Mouse (Mus musculus) limb, embryonic 14.5 days (tissue): ENCODE results near the gene S100a5. TPM values are rescaled to one million over a fixed set of nuclear protein-coding genes. Genes with fewer than 3 reads are reported as not detected.

Experiments used
- ATAC-seq: fragments of 200-750 bp; cut with Nextera tagmentation; 2 replicates; pipeline ENCODE4 v1.8.0; 2017; ENCODE audit warnings: low read depth, moderate number of reproducible peaks, moderate TSS enrichment; ENCODE audit not compliant: low FRiP score
- DNase-seq: peaks from one replicate; pipeline ENCODE4 v3.0.0-alpha.2; 2015; ENCODE audit warnings: low spot score
- H3K27ac ChIP-seq: fragments of 300-500 bp; sonication (generic); replicated peaks from 2 replicates; pipeline ENCODE4 v1.5.1; 2014; ENCODE audit warnings: low read depth, mild to moderate bottlenecking, low read length, moderate library complexity, mixed read lengths
- H3K27me3 ChIP-seq: fragments of 300-500 bp; sonication (generic); 2 replicates; pipeline ENCODE4 v1.6.1; 2014; ENCODE audit warnings: low read length, mixed read lengths; ENCODE audit not compliant: control insufficient read depth, insufficient read depth
- H3K36me3 ChIP-seq: fragments of 300-500 bp; sonication (generic); 2 replicates; pipeline ENCODE4 v1.6.1; 2014; ENCODE audit warnings: mild to moderate bottlenecking, low read length, moderate library complexity, mixed read lengths; ENCODE audit not compliant: control insufficient read depth, insufficient read depth
- H3K4me1 ChIP-seq: fragments of 300-500 bp; sonication (generic); 2 replicates; pipeline ENCODE4 v1.6.1; 2014; ENCODE audit warnings: antibody characterized with exemption, low read length, mixed read lengths; ENCODE audit not compliant: control insufficient read depth, insufficient read depth
- H3K4me2 ChIP-seq: fragments of 300-500 bp; sonication (generic); replicated peaks from 2 replicates; pipeline ENCODE4 v1.6.1; 2014; ENCODE audit warnings: low read depth, mild to moderate bottlenecking, low read length, moderate library complexity; ENCODE audit not compliant: severe bottlenecking
- H3K4me3 ChIP-seq: fragments of 300-500 bp; sonication (generic); replicated peaks from 2 replicates; pipeline ENCODE4 v1.5.1; 2014; ENCODE audit warnings: low read length
- H3K9ac ChIP-seq: fragments of 300-500 bp; sonication (generic); 2 replicates; pipeline ENCODE4 v1.6.1; 2014; ENCODE audit warnings: mild to moderate bottlenecking, low read depth, low read length, moderate library complexity; ENCODE audit not compliant: severe bottlenecking
- H3K9me3 ChIP-seq: fragments of 300-500 bp; sonication (generic); 2 replicates; pipeline ENCODE4 v1.6.1; 2016; ENCODE audit warnings: low read length; ENCODE audit not compliant: control insufficient read depth
- POLR2A ChIP-seq: fragments of 200-500 bp; IDR thresholded peaks from 2 replicates; pipeline ENCODE4 v1.8.0; 2012; ENCODE audit warnings: inconsistent platforms, mild to moderate bottlenecking, moderate library complexity, borderline replicate concordance; ENCODE audit not compliant: insufficient read depth, insufficient read length; ENCODE audit errors: extremely low read depth
- WGBS: fragments of 180-500 bp; shearing (Covaris S2); extraction: QIAGEN DNeasy Blood & Tissue Kit; methylation state at CpG from one replicate; pipeline ENCODE4 v1.1.7; 2014; 5-methylcytosine and 5-hydroxymethylcytosine counted together
- polyA plus RNA-seq, 2 experiments: library from polyadenylated mRNA; depleted of rRNA in 1 of 2; stranded (reverse) in 1 of 2; unstranded in 1 of 2; fragments of >200 nt; fragmentation: Nextera tagmentation in 1 of 2; extraction: Ambion mirVana in 1 of 2; gene quantifications; 2 replicates each; pipeline versions ENCODE4 v1.2.1 to v1.2.3; 2012 to 2014

Gene S100a5
- polyA plus RNA-seq, 2 experiments: not detected

GRCm38 (mm10) chr3:90600036-90600435, 8.3 kb upstream of the S100a5 start:
- whole genome bisulfite sequencing: 68% methylated on average over 6 of the region's 6 CpGs
- no peak for TF ChIP-seq POLR2A
- no peak overlapping the region for H3K9ac ChIP-seq
- DNase-seq (no peak), ATAC-seq (no peak)
- no peaks in the 10 kb centered on the region for H3K9me3 ChIP-seq
- H3K4me3 ChIP-seq: no peak overlapping the region
- H3K36me3 ChIP-seq: no peaks in the 10 kb centered on the region
- peaks cover 20% of the 10 kb centered on the region for H3K4me1 ChIP-seq
- no peak overlapping the region for H3K27ac ChIP-seq
- no peaks in the 10 kb centered on the region for H3K27me3 ChIP-seq
- H3K4me2 ChIP-seq: no peak overlapping the region

- H3K4me2 ChIP-seq: no peak overlapping the region
- H3K4me3 ChIP-seq: no peak overlapping the region
- peaks cover 25% of the 10 kb centered on the region for H3K4me1 ChIP-seq
- DNase-seq (no peak), ATAC-seq (no peak)
- H3K36me3 ChIP-seq: no peaks in the 10 kb centered on the region
- H3K27me3 ChIP-seq: no peaks in the 10 kb centered on the region
- H3K27ac ChIP-seq: no peak overlapping the region
- 74% methylated on average over 8 of the region's 8 CpGs for WGBS
- H3K9ac ChIP-seq: no peak overlapping the region
- no peak for TF ChIP-seq POLR2A
- H3K9me3 ChIP-seq: no peaks in the 10 kb centered on the region
Observed at GRCm38 (mm10) chr3:90600458-90601195, 7.7 kb upstream of the S100a5 start.

GRCm38 (mm10) chr3:90601486-90602110, 6.7 kb upstream of the S100a5 start, which contains the start of gene Gm42674:
Gene Gm42674, plus strand, starts transcription at chr3:90601904.
- WGBS: 79% methylated on average over 11 of the region's 11 CpGs
- no peak for DNase-seq
- no peaks in the 10 kb centered on the region for H3K27me3 ChIP-seq
- no peak within 1 kb of the TSS for H3K9ac ChIP-seq
- H3K36me3 ChIP-seq: no peaks in the 10 kb centered on the region
- no peak within 1 kb of the TSS for H3K4me3 ChIP-seq
- no peak for ATAC-seq
- H3K27ac ChIP-seq: no peak within 1 kb of the TSS
- no peaks in the 10 kb centered on the region for H3K9me3 ChIP-seq
- no peak for TF ChIP-seq POLR2A
- H3K4me1 ChIP-seq: peaks cover 33% of the 10 kb centered on the region
- no peak within 1 kb of the TSS for H3K4me2 ChIP-seq

GRCm38 (mm10) chr3:90603623-90604022, 4.7 kb upstream of the S100a5 start, which contains the start of gene S100a4:
Gene S100a4, plus strand, starts transcription at chr3:90603771.
- Histone ChIP-seq H3K27me3 (no peaks in the 10 kb centered on the region), H3K9ac (no peak within 1 kb of the TSS), H3K4me2 (no peak within 1 kb of the TSS), H3K9me3 (no peaks in the 10 kb centered on the region), H3K36me3 (no peaks in the 10 kb centered on the region), H3K27ac (peak within 1 kb of the TSS; percentile 84), H3K4me1 (peaks cover 39% of the 10 kb centered on the region), H3K4me3 (no peak within 1 kb of the TSS)
- peak; percentile 68 for DNase-seq
- no peak for TF ChIP-seq POLR2A
- peak; percentile 64 for ATAC-seq
- 36% methylated on average over 3 of the region's 3 CpGs for WGBS

GRCm38 (mm10) chr3:90604416-90604815, 3.9 kb upstream of the S100a5 start:
- TF ChIP-seq POLR2A: no peak
- no peak overlapping the region for H3K4me3 ChIP-seq
- peaks cover 39% of the 10 kb centered on the region for H3K4me1 ChIP-seq
- no peaks in the 10 kb centered on the region for H3K27me3 ChIP-seq
- no peak overlapping the region for H3K4me2 ChIP-seq
- ATAC-seq (peak; percentile 77), DNase-seq (peak; percentile 90)
- no peak overlapping the region for H3K9ac ChIP-seq
- no peaks in the 10 kb centered on the region for H3K9me3 ChIP-seq
- H3K36me3 ChIP-seq: no peaks in the 10 kb centered on the region
- WGBS: 4% methylated on average over 4 of the region's 4 CpGs
- H3K27ac ChIP-seq: peak overlapping the region; percentile 84
